Mouse (Mus musculus) intestine, postnatal 0 days (tissue): Measurements from ENCODE around the gene Kdelr1. TPM values are rescaled to one million over a fixed set of nuclear protein-coding genes. Genes with fewer than 3 reads are reported as not detected.

ENCODE experiments used
- ATAC-seq: fragments of 200-750 bp; cut with Nextera tagmentation; 2 replicates; pipeline ENCODE4 v1.8.0; 2017; ENCODE audit warnings: mild to moderate bottlenecking, moderate TSS enrichment, moderate library complexity
- H3K27ac ChIP-seq: fragments of 300-500 bp; sonication (generic); 2 replicates; pipeline ENCODE4 v1.5.1; 2014; ENCODE audit warnings: mild to moderate bottlenecking, low read depth, low read length, moderate library complexity
- H3K27me3 ChIP-seq: fragments of 300-500 bp; sonication (generic); replicated peaks from 2 replicates; pipeline ENCODE4 v1.6.1; 2014; ENCODE audit warnings: low read length, mixed read lengths; ENCODE audit not compliant: control insufficient read depth, insufficient read depth
- H3K36me3 ChIP-seq: fragments of 300-500 bp; sonication (generic); 2 replicates; pipeline ENCODE4 v1.6.1; 2014; ENCODE audit warnings: mild to moderate bottlenecking, moderate library complexity; ENCODE audit not compliant: control insufficient read depth, insufficient read depth
- H3K4me1 ChIP-seq: fragments of 300-500 bp; sonication (generic); replicated peaks from 2 replicates; pipeline ENCODE4 v1.6.1; 2014; ENCODE audit warnings: antibody characterized with exemption, low read length, mixed read lengths; ENCODE audit not compliant: control insufficient read depth, insufficient read depth
- H3K4me2 ChIP-seq: fragments of 300-500 bp; sonication (generic); replicated peaks from 2 replicates; pipeline ENCODE4 v1.6.1; 2014; ENCODE audit warnings: low read depth, mild to moderate bottlenecking, moderate library complexity
- H3K4me3 ChIP-seq: fragments of 300-500 bp; sonication (generic); 2 replicates; pipeline ENCODE4 v1.5.1; 2014; ENCODE audit warnings: low read depth, low read length
- H3K9ac ChIP-seq: fragments of 300-500 bp; sonication (generic); 2 replicates; pipeline ENCODE4 v1.6.1; 2014; ENCODE audit warnings: mild to moderate bottlenecking, low read depth, low read length
- H3K9me3 ChIP-seq: fragments of 300-500 bp; sonication (generic); 2 replicates; pipeline ENCODE4 v1.6.1; 2016; ENCODE audit warnings: mixed run types; ENCODE audit not compliant: control insufficient read depth
- CTCF ChIP-seq: sonication (generic); IDR thresholded peaks from 2 replicates; pipeline ENCODE4 v1.5.1; 2016; ENCODE audit warnings: low read depth, mild to moderate bottlenecking, control low read depth, antibody characterized with exemption, moderate library complexity
- WGBS: fragments of 180-500 bp; shearing (Covaris S2); extraction: QIAGEN DNeasy Blood & Tissue Kit; methylation state at CpG from one replicate; pipeline ENCODE4 v1.1.7; 2014; 5-methylcytosine and 5-hydroxymethylcytosine counted together
- polyA plus RNA-seq: library from polyadenylated mRNA; unstranded; fragments of >200 nt; fragmentation: Nextera tagmentation; extraction: Ambion mirVana; gene quantifications from 2 replicates; pipeline ENCODE4 v1.2.1, GENCODE M21; 2015

Gene Kdelr1
- polyA plus RNA-seq, 1 experiment from 2014 or later = 107 TPM

DNA sequence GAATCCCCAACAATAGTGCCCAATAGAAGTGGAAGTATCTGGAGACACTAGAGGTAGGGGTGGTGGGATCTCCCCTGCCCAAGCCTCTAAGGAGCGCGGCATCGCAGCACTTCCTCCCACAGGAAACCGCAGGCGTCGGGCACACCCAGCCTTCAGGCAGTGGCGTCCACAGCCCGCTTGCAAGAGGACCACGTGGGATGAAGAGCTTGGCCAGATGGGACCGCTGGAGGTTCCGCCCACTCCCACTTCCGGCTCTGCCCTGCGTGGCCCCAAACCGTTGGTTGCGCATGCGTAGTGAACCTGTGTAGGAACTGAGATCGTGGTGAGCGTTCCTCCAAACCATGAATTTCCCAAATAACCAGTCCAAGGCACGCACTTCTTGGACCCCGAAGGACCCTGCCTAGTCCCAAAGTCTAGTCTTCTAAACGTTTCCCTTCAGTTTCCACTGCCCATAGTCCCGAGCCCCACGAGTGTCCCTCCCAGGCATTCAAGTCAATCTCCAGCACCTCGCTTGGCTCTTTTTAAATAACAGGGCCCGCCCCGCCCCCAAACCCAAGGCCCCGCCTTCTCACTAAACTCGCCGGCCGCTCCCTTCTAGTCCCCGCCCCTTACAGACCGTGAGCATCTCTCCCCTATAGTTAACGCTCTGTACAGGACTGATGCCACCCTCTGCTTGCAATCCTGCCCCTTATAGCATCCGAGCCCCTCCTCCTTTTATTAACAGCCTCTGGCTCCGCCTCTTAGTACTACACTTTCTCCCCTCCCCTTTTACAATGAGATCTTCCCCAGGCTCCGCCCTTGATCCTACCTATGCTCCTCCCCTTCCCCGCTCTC is 50.6 kb downstream of the Kdelr1 start:
- ATAC-seq = peak; percentile 93
- Histone ChIP-seq H3K4me3 (peak overlapping the region; percentile 43), H3K36me3 (no peaks in the 10 kb centered on the region), H3K9ac (peak overlapping the region; percentile 49; the same call in 1 of the 2 replicates), H3K27ac (peak overlapping the region; percentile 85), H3K4me1 (peaks cover 8% of the 10 kb centered on the region; the same call in 1 of the 2 replicates), H3K27me3 (no peaks in the 10 kb centered on the region), H3K9me3 (no peaks in the 10 kb centered on the region), H3K4me2 (peak overlapping the region; percentile 65)
- under 1% methylated on average over 37 of the region's 37 CpGs for whole genome bisulfite sequencing
- TF ChIP-seq CTCF = no peak

- H3K4me3 ChIP-seq = peak within 1 kb of the TSS; percentile 43
- peaks cover 8% of the 10 kb centered on the region; the same call in 1 of the 2 replicates for H3K4me1 ChIP-seq
- peak within 1 kb of the TSS; percentile 85 for H3K27ac ChIP-seq
- H3K27me3 ChIP-seq = no peaks in the 10 kb centered on the region
- H3K9ac ChIP-seq = peak within 1 kb of the TSS; percentile 49; the same call in 1 of the 2 replicates
- TF ChIP-seq CTCF = no peak
- H3K4me2 ChIP-seq = peak within 1 kb of the TSS; percentile 65
- no peaks in the 10 kb centered on the region for H3K9me3 ChIP-seq
- peak; percentile 72 for ATAC-seq
- WGBS = 5% methylated on average over 24 of the region's 24 CpGs
- H3K36me3 ChIP-seq = no peaks in the 10 kb centered on the region
Measured at GRCm38 (mm10) chr7:45923762-45924428, 51.3 kb downstream of the Kdelr1 start, which contains the start of gene Ccdc114. Gene Ccdc114, plus strand, starts transcription at chr7:45924072.

GRCm38 (mm10) chr7:45924429-45924816 is 51.9 kb downstream of the Kdelr1 start:
- Histone ChIP-seq H3K36me3 (no peaks in the 10 kb centered on the region), H3K9me3 (no peaks in the 10 kb centered on the region), H3K27me3 (no peaks in the 10 kb centered on the region), H3K4me3 (peak overlapping the region; percentile 43), H3K4me1 (peaks cover 8% of the 10 kb centered on the region; the same call in 1 of the 2 replicates), H3K4me2 (peak overlapping the region; percentile 65), H3K27ac (no peak overlapping the region), H3K9ac (peak overlapping the region; percentile 28; the same call in 1 of the 2 replicates)
- TF ChIP-seq CTCF = peak; percentile 63
- no peak for ATAC-seq
- WGBS = 17% methylated on average over 14 of the region's 14 CpGs

DNA sequence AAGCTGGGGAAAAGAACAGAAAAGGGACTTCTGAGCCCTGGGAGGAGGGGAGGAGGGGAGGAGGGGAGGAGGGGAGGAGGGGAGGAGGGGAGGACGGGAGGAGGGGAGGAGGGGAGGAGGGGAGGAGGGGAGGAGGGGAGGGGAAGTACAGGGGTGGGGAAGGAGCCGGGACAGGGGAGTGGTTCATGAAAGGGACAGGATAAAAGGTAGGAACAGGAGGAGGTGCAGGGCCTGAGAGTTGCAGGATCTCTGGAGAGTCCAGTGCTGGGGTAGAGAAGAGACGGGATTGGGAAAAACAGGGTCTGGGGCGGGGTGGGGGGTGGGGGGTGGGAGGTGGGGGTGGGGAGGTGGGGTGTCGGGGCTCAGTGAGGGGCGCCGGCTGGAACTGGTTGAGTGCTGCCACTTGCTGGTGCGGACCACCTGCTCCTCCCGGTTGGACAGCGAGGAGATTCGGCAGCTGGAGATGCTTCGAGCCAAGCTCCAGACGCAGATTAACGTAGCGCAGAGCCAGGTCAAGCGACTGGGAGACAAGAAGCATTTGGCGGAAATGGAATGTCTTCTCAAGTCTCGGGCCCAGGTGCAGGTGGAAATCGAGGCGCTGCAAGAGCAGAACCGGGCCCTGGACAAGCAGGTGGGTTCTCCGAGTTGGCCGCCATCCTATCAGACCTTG is 56.2 kb downstream of the Kdelr1 start:
- Histone ChIP-seq H3K4me1 (no peaks in the 10 kb centered on the region), H3K36me3 (no peaks in the 10 kb centered on the region), H3K9me3 (no peaks in the 10 kb centered on the region), H3K9ac (no peak overlapping the region), H3K4me3 (no peak overlapping the region), H3K27ac (no peak overlapping the region), H3K4me2 (no peak overlapping the region), H3K27me3 (no peaks in the 10 kb centered on the region)
- ATAC-seq = no peak
- WGBS = 27% methylated on average over 17 of the region's 23 CpGs
- no peak for TF ChIP-seq CTCF

- Histone ChIP-seq H3K4me3 (no peak overlapping the region), H3K36me3 (no peaks in the 10 kb centered on the region), H3K9ac (no peak overlapping the region), H3K9me3 (no peaks in the 10 kb centered on the region), H3K27ac (no peak overlapping the region), H3K4me2 (no peak overlapping the region), H3K4me1 (no peaks in the 10 kb centered on the region), H3K27me3 (no peaks in the 10 kb centered on the region)
- WGBS = 94% methylated on average over 1 of the region's 1 CpGs
- ATAC-seq = no peak
- peak; percentile 44 for TF ChIP-seq CTCF
Measured at GRCm38 (mm10) chr7:45929688-45930087, 57.1 kb downstream of the Kdelr1 start.

Other genes starting within 250 kb of the Kdelr1 start
- 5.7 and 6.1 TPM in 2 replicates for gene Rasip1, start 245.3 kb upstream of the Kdelr1 start, polyA plus RNA-seq
- gene Mamstr, start 232.8 kb upstream of the Kdelr1 start, polyA plus RNA-seq = 2.8 and 3.7 TPM in 2 replicates
- 2.9 and 3.6 TPM in 2 replicates for gene Fut2, start 206.4 kb upstream of the Kdelr1 start, polyA plus RNA-seq
- 0.10 and 0.20 TPM in 2 replicates for gene Ntn5, start 188.8 kb upstream of the Kdelr1 start, polyA plus RNA-seq
- 0.08 and 0.25 TPM in 2 replicates for gene Sec1, start 178.4 kb upstream of the Kdelr1 start, polyA plus RNA-seq
- gene Car11, start 172.9 kb upstream of the Kdelr1 start, polyA plus RNA-seq = 2.1 and 2.7 TPM in 2 replicates
- 6.9 and 8.6 TPM in 2 replicates for gene Dbp, start 167.7 kb upstream of the Kdelr1 start, polyA plus RNA-seq
- gene Rpl18, start 157.3 kb upstream of the Kdelr1 start, polyA plus RNA-seq = 708 and 740 TPM in 2 replicates
- gene Sphk2, start 154.8 kb upstream of the Kdelr1 start, polyA plus RNA-seq = 55.1 and 55.9 TPM in 2 replicates
- gene Fam83e, start 151.6 kb upstream of the Kdelr1 start, polyA plus RNA-seq = 16.6 and 16.7 TPM in 2 replicates
- 0.17 and 0.22 TPM in 2 replicates for gene Spaca4, start 147.0 kb upstream of the Kdelr1 start, polyA plus RNA-seq
- gene Lmtk3, start 89.0 kb upstream of the Kdelr1 start, polyA plus RNA-seq = 0.08 and 0.29 TPM in 2 replicates
- 36.7 and 37.1 TPM in 2 replicates for gene Sult2b1, start 88.1 kb upstream of the Kdelr1 start, polyA plus RNA-seq
- 61.9 and 66.4 TPM in 2 replicates for gene Cyth2, start 58.2 kb upstream of the Kdelr1 start, polyA plus RNA-seq
- 0.10 and 0.27 TPM in 2 replicates for gene Kcnj14, start 48.0 kb upstream of the Kdelr1 start, polyA plus RNA-seq
- 16.4 and 16.6 TPM in 2 replicates for gene Grwd1, start 41.8 kb upstream of the Kdelr1 start, polyA plus RNA-seq
- gene Grin2d, start 5.6 kb downstream of the Kdelr1 start, polyA plus RNA-seq = 0.66 and 1.1 TPM in 2 replicates
- 0.72 and 0.75 TPM in 2 replicates for gene Syngr4, start 23.9 kb downstream of the Kdelr1 start, polyA plus RNA-seq
- gene Tmem143, start 24.2 kb downstream of the Kdelr1 start, polyA plus RNA-seq = 6.8 and 7.4 TPM in 2 replicates
- gene Emp3, start 48.6 kb downstream of the Kdelr1 start, polyA plus RNA-seq = 82.4 and 83.3 TPM in 2 replicates
- 2.9 and 3.3 TPM in 2 replicates for gene Ccdc114, start 51.3 kb downstream of the Kdelr1 start, polyA plus RNA-seq
- 5.3 and 7.1 TPM in 2 replicates for gene Abcc6, start 157.5 kb downstream of the Kdelr1 start, polyA plus RNA-seq
- 34.4 and 37.3 TPM in 2 replicates for gene Nomo1, start 160.9 kb downstream of the Kdelr1 start, polyA plus RNA-seq
- gene Kcnj11, start 228.0 kb downstream of the Kdelr1 start, polyA plus RNA-seq = 0.21 and 0.24 TPM in 2 replicates